Mouse (Mus musculus) embryonic fibroblast, embryonic 13.5 days (primary cell): ENCODE results near the gene Gbx1. TPM values are rescaled to one million over a fixed set of nuclear protein-coding genes. Genes with fewer than 3 reads are reported as not detected.
"Not testable (repeated sequence)": the region's sequence is repeated elsewhere in the genome, so short reads cannot be mapped to it uniquely, and the experiment has no call there.

Source experiments
- H3K27ac ChIP-seq: 2 replicates; pipeline ENCODE4 v1.5.1; 2012; ENCODE audit warnings: low read length, control low read depth, inconsistent platforms; ENCODE audit not compliant: insufficient read depth
- H3K4me1 ChIP-seq: 2 replicates; pipeline ENCODE4 v1.6.1; 2011; ENCODE audit warnings: low read length; ENCODE audit not compliant: control insufficient read depth, insufficient read depth
- H3K4me3 ChIP-seq: 2 replicates; pipeline ENCODE4 v1.5.1; 2011; ENCODE audit warnings: mild to moderate bottlenecking, control low read depth, low read length; ENCODE audit not compliant: insufficient read depth
- CTCF ChIP-seq: IDR thresholded peaks from 2 replicates; pipeline ENCODE4 v1.5.1; 2011; ENCODE audit warnings: mild to moderate bottlenecking, control low read depth, low read length, moderate library complexity, borderline replicate concordance; ENCODE audit not compliant: insufficient read depth
- POLR2A ChIP-seq: IDR thresholded peaks from 2 replicates; pipeline ENCODE4 v1.6.1; 2011; ENCODE audit warnings: low read depth, mild to moderate bottlenecking, control low read depth, low read length, moderate library complexity
- polyA plus RNA-seq: library from polyadenylated mRNA; stranded (reverse); fragments of >200 nt; gene quantifications from 2 replicates; pipeline ENCODE4 v1.2.4, GENCODE M21; 2011; ENCODE audit warnings: low read depth; ENCODE audit not compliant: missing spikeins, insufficient read length

The Gbx1 gene
- polyA plus RNA-seq: not detected in 2 replicates

DNA sequence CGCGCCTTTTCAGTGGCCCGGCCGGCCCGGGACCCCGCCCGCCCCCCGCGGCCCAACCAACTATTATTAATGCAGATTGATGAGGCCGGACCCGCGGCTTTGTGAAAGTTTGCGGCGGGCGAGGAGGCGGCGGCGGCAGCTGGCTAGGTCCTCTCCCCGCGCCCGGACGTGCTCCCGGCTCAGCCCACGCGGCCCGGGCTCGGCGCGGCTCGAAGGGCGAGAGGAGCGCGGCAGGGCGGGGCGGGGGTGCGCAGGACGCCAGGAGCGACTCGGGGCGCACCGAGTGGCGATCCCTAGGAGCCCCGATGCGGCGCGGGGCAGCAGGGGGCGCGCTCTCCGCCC is at the start of gene Gbx1:
Gene Gbx1, minus strand, starts transcription at position 314 of the 342 bp plus-strand sequence.
- no peak within 1 kb of the TSS for H3K27ac ChIP-seq
- no peak within 1 kb of the TSS for H3K4me3 ChIP-seq
- no peaks in the 10 kb centered on the region for H3K4me1 ChIP-seq
- TF ChIP-seq CTCF (no peak), POLR2A (no peak)

DNA sequence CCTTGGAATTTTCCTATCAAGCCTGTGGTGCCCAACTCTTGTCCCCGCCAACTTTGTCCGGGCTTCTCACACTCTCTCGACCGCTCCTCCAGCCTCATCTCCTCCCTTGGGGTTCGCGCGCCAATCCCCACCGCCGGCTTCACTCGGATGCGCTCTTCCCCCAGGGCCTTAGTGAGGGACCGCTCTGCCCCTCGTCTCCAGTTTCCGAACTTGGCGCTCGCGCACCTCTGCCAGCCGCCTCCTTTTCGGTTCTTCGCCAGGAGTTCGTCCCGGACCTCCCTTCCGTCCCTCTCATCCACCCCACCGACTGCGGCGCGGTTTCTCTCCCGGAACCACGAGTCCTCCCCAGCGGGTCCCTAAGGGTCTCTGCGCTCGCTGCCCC is 49.8 kb upstream of the Gbx1 start:
- no peak for TF ChIP-seq CTCF
- no peak for TF ChIP-seq POLR2A
- Histone ChIP-seq H3K27ac (no peak overlapping the region), H3K4me1 (peaks cover 6% of the 10 kb centered on the region; the same call in 1 of the 2 replicates), H3K4me3 (peak overlapping the region; percentile 78)

GRCm38 (mm10) chr5:24575948-24576347 is 48.9 kb upstream of the Gbx1 start:
- TF ChIP-seq CTCF (no peak), POLR2A (no peak)
- Histone ChIP-seq H3K4me1 (peaks cover 6% of the 10 kb centered on the region; the same call in 1 of the 2 replicates), H3K27ac (no peak overlapping the region), H3K4me3 (peak overlapping the region; percentile 78)

DNA sequence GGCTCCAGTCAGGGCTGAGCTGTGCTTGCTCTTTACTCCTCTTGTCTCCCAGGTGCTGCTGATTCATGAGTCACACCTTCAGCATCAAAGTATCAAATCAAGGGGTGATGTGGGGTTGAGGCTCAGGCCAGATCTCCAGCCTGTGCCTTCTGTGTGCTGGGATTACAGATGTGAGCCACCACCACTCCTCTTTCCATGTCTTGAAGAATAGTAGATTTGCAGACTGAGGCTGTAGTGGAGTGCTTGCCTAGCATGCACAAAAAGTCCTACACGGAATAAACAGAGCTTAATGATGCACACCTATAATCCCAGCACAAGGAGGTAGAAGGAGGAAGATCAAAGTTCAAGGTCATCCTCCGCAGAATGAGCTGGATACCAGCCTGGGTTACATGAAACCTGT is 29.7 kb upstream of the Gbx1 start, which contains the start of gene 4931409K22Rik:
Gene 4931409K22Rik, minus strand, starts transcription at position 101 of the 400 bp plus-strand sequence.
- no peak within 1 kb of the TSS for H3K27ac ChIP-seq
- H3K4me3 ChIP-seq: no peak within 1 kb of the TSS
- no peaks in the 10 kb centered on the region for H3K4me1 ChIP-seq
- TF ChIP-seq POLR2A: no peak
- TF ChIP-seq CTCF: no peak

- not testable (repeated sequence) for H3K27ac ChIP-seq, H3K4me3 ChIP-seq
These were observed 28.3 kb upstream of the Gbx1 start for GRCm38 (mm10) chr5:24555335-24555734.

GRCm38 (mm10) chr5:24553621-24554244 is 26.7 kb upstream of the Gbx1 start:
- TF ChIP-seq POLR2A: no peak
- TF ChIP-seq CTCF: no peak
- H3K4me1 ChIP-seq: no peaks in the 10 kb centered on the region
- no peak overlapping the region for H3K4me3 ChIP-seq
- H3K27ac ChIP-seq: no peak overlapping the region

More at GRCm38 (mm10) chr5:24555335-24555734, 28.3 kb upstream of the Gbx1 start:
- not testable (repeated sequence) for H3K4me1 ChIP-seq

GRCm38 (mm10) chr5:24551317-24551688 is 24.3 kb upstream of the Gbx1 start:
- H3K4me3 ChIP-seq: no peak overlapping the region
- H3K4me1 ChIP-seq: no peaks in the 10 kb centered on the region
- TF ChIP-seq CTCF (no peak), POLR2A (no peak)
- H3K27ac ChIP-seq: no peak overlapping the region

- no peak overlapping the region for H3K4me3 ChIP-seq
- H3K27ac ChIP-seq: no peak overlapping the region
- no peak for TF ChIP-seq POLR2A
- TF ChIP-seq CTCF: no peak
- H3K4me1 ChIP-seq: no peaks in the 10 kb centered on the region
These were observed 23.8 kb upstream of the Gbx1 start for GRCm38 (mm10) chr5:24550598-24551316.

GRCm38 (mm10) chr5:24542643-24543042 is 15.6 kb upstream of the Gbx1 start:
- Histone ChIP-seq H3K4me1 (no peaks in the 10 kb centered on the region), H3K27ac (no peak overlapping the region)
- TF ChIP-seq CTCF (no peak), POLR2A (no peak)

GRCm38 (mm10) chr5:24541144-24541569 is 14.2 kb upstream of the Gbx1 start:
- H3K4me1 ChIP-seq: no peaks in the 10 kb centered on the region
- H3K4me3 ChIP-seq: no peak overlapping the region
- TF ChIP-seq POLR2A: no peak
- no peak for TF ChIP-seq CTCF
- H3K27ac ChIP-seq: no peak overlapping the region

More at GRCm38 (mm10) chr5:24542643-24543042, 15.6 kb upstream of the Gbx1 start:
- H3K4me3 ChIP-seq: no peak overlapping the region
